In genomic region chr2:27418577-27419070, GRCm38 (mm10) we compare ENCODE assay signal across 10 mouse cellular contexts. TPM values are rescaled to one million over a fixed set of nuclear protein-coding genes. Genes with fewer than 3 reads are reported as not detected.
DNase-seq lines count a peak whose midpoint lies in the region; ATAC-seq and TF ChIP-seq lines count a peak whose summit lies in the region.
"Had no signal": no experiment of that assay in that cellular context is flagged by ENCODE, and none has a peak within 500 bp of the region (broad histone marks: within the 10 kb centered on the region; RNA-seq: fewer than 3 reads in every experiment).

No protein-coding gene starts in this region.

- peaks cover 94% of the 10 kb centered on the region for H3K4me1 ChIP-seq in hindbrain, embryonic 10.5 days (replicated peaks)
- H3K4me1 ChIP-seq in hindbrain, postnatal 0 days (ENCODE audit: insufficient read depth, low read length): peaks cover 37% of the 10 kb centered on the region
- H3K4me1 ChIP-seq in kidney, postnatal 0 days (replicated peaks; ENCODE audit: insufficient read depth, low read length): peaks cover 43% of the 10 kb centered on the region
- H3K4me1 ChIP-seq in cerebellum, adult 2 months (ENCODE audit: control insufficient read depth, insufficient read depth, low read length): peaks cover 14% of the 10 kb centered on the region

- H3K27ac ChIP-seq in hindbrain, embryonic 10.5 days: peak overlapping the region; percentile 6; the same call in 1 of the 2 replicates
- H3K27ac ChIP-seq in hindbrain, postnatal 0 days: no peak overlapping the region
- H3K27ac ChIP-seq in kidney, postnatal 0 days: peak overlapping the region; percentile 70
- no peak overlapping the region for H3K27ac ChIP-seq in cerebellum, adult 2 months (ENCODE audit: insufficient read depth, low read length)
- H3K27ac ChIP-seq: hindbrain, embryonic 15.5 days had no signal

- no peak for TF ChIP-seq POLR2A in cerebellum, adult 2 months (IDR thresholded peaks at IDR 0.05; ENCODE audit: borderline replicate concordance, insufficient read depth, low read length)

- H3K27me3 ChIP-seq in hindbrain, embryonic 10.5 days (ENCODE audit: insufficient read depth, poor library complexity, severe bottlenecking): no peaks in the 10 kb centered on the region
- H3K27me3 ChIP-seq in hindbrain, postnatal 0 days (ENCODE audit: insufficient read depth, low read length): no peaks in the 10 kb centered on the region
- H3K27me3 ChIP-seq in kidney, postnatal 0 days (ENCODE audit: insufficient read depth, low read length): no peaks in the 10 kb centered on the region
- no peaks in the 10 kb centered on the region for H3K27me3 ChIP-seq in cerebellum, adult 2 months (ENCODE audit: control insufficient read depth, insufficient read depth, low read length)
- H3K27me3 ChIP-seq: hindbrain, embryonic 15.5 days had no signal

- no peaks in the 10 kb centered on the region for H3K9me3 ChIP-seq in hindbrain, embryonic 10.5 days
- H3K9me3 ChIP-seq in hindbrain, postnatal 0 days (ENCODE audit: low read length): no peaks in the 10 kb centered on the region
- no peaks in the 10 kb centered on the region for H3K9me3 ChIP-seq in kidney, postnatal 0 days (replicated peaks; ENCODE audit: low read length)
- H3K9me3 ChIP-seq: hindbrain, embryonic 15.5 days had no signal

- no peak for TF ChIP-seq CTCF in hindbrain, postnatal 0 days (IDR thresholded peaks at IDR 0.05; ENCODE audit: low read depth)
- TF ChIP-seq CTCF in kidney, postnatal 0 days (IDR thresholded peaks at IDR 0.05; ENCODE audit: low read depth): no peak
- TF ChIP-seq CTCF in cerebellum, adult 2 months (IDR thresholded peaks at IDR 0.05; ENCODE audit: borderline replicate concordance, insufficient read depth, low read depth, low read length): no peak

- H3K4me2 ChIP-seq in hindbrain, postnatal 0 days (ENCODE audit: low read depth, low read length): no peak overlapping the region
- H3K4me2 ChIP-seq in kidney, postnatal 0 days (ENCODE audit: low read length): no peak overlapping the region
- H3K4me2 ChIP-seq: hindbrain, embryonic 15.5 days had no signal

- peaks cover 26% of the 10 kb centered on the region for H3K36me3 ChIP-seq in hindbrain, embryonic 10.5 days
- no peaks in the 10 kb centered on the region for H3K36me3 ChIP-seq in hindbrain, postnatal 0 days (ENCODE audit: insufficient read depth, low read length)
- no peaks in the 10 kb centered on the region for H3K36me3 ChIP-seq in kidney, postnatal 0 days (ENCODE audit: insufficient read depth, low read length)
- H3K36me3 ChIP-seq: hindbrain, embryonic 15.5 days had no signal

- DNase-seq in hindbrain, embryonic 10.5 days (ENCODE audit: low spot score): no peak
- no peak for DNase-seq in hindbrain, postnatal 0 days (ENCODE audit: low spot score)
- DNase-seq in heart, adult 18-20 months: peak; percentile 45 to 57
- peak; percentile 70 for DNase-seq in kidney, postnatal 0 days (ENCODE audit: low spot score)
- peak; percentile 79 for DNase-seq in lung, postnatal 25 days (ENCODE audit: low spot score)
- no peak for DNase-seq in cerebellum, adult 2 months
- no peak for DNase-seq in cerebellum, adult 9-10 months
- DNase-seq in adrenal gland, adult 8-10 months: no peak

- 55% methylated on average over 6 of the region's 6 CpGs for WGBS in hindbrain, embryonic 10.5 days
- WGBS in hindbrain, postnatal 0 days: 50% methylated on average over 6 of the region's 6 CpGs
- WGBS in kidney, postnatal 0 days: 18% methylated on average over 6 of the region's 6 CpGs
- WGBS in cerebellum, adult 2 months: 81% methylated on average over 6 of the region's 6 CpGs

- no peak overlapping the region for H3K4me3 ChIP-seq in hindbrain, embryonic 10.5 days
- H3K4me3 ChIP-seq in hindbrain, postnatal 0 days (ENCODE audit: low read length): no peak overlapping the region
- H3K4me3 ChIP-seq in kidney, postnatal 0 days (replicated peaks; ENCODE audit: low read depth, low read length): no peak overlapping the region
- H3K4me3 ChIP-seq in cerebellum, adult 2 months (replicated peaks; ENCODE audit: insufficient read depth, low read depth, low read length): no peak overlapping the region
- H3K4me3 ChIP-seq: hindbrain, embryonic 15.5 days had no signal

- H3K9ac ChIP-seq in hindbrain, postnatal 0 days (replicated peaks; ENCODE audit: low read length): no peak overlapping the region
- no peak overlapping the region for H3K9ac ChIP-seq in kidney, postnatal 0 days (ENCODE audit: low read depth, low read length)
- H3K9ac ChIP-seq: hindbrain, embryonic 15.5 days had no signal

- no peak for ATAC-seq in hindbrain, postnatal 0 days
- peak; percentile 29; the same call in 1 of the 2 replicates for ATAC-seq in kidney, postnatal 0 days (replicated peaks; ENCODE audit: low FRiP score, low read depth)
- ATAC-seq: midbrain, embryonic 16.5 days had no signal

RNA-seq across cellular contexts. Expression of gene Vav2, which starts 8.2 kb away (rescaled TPM):
- 13.6 and 16.9 TPM in 2 replicates for polyA plus RNA-seq in hindbrain, embryonic 10.5 days (2016; fragmentation: Nextera tagmentation; extraction: Ambion mirVana)
- 38.4 and 44.9 TPM in 2 replicates for total RNA-seq in hindbrain, postnatal 0 days (2014; rRNA removed)
- 8.2 TPM in 2 replicates for polyA plus RNA-seq in hindbrain, postnatal 0 days (2015; fragmentation: Nextera tagmentation; extraction: Ambion mirVana)
- 10 to 100 TPM; 10.2 to 13.1 TPM for total RNA-seq in heart, adult 18-20 months (2021)
- 4.7 and 5.6 TPM in 2 replicates for polyA plus RNA-seq in kidney, postnatal 0 days (2015; fragmentation: Nextera tagmentation; extraction: Ambion mirVana)
- 14.7 and 16.1 TPM in 2 replicates for polyA plus RNA-seq in cerebellum, adult 2 months (2012; rRNA removed)
- 10 to 100 TPM; 23.4 to 55.4 (median 39.0) TPM for total RNA-seq in adrenal gland, adult 8-10 months (2022)

RNA-seq across cellular contexts. Expression of gene Brd3os, which starts 23.5 kb away (rescaled TPM):
- polyA plus RNA-seq in hindbrain, embryonic 10.5 days (2016; fragmentation: Nextera tagmentation; extraction: Ambion mirVana): 9.9 and 16.5 TPM in 2 replicates
- 29.9 and 30.9 TPM in 2 replicates for total RNA-seq in hindbrain, postnatal 0 days (2014; rRNA removed)
- 34.1 and 39.7 TPM in 2 replicates for polyA plus RNA-seq in hindbrain, postnatal 0 days (2015; fragmentation: Nextera tagmentation; extraction: Ambion mirVana)
- total RNA-seq in heart, adult 18-20 months (2021): 1 to 10 TPM; 1.4 to 1.8 TPM
- polyA plus RNA-seq in kidney, postnatal 0 days (2015; fragmentation: Nextera tagmentation; extraction: Ambion mirVana): 10.2 TPM in 2 replicates
- polyA plus RNA-seq in cerebellum, adult 2 months (2012; rRNA removed): 36.0 and 38.0 TPM in 2 replicates
- total RNA-seq in adrenal gland, adult 8-10 months (2022): 10 to 100 TPM in 3 of 4 experiments, 1 to 10 TPM in 1; 9.3 to 21.5 (median 15.3) TPM

Comparison
In these comparisons a context has a peak if more than half of its experiments do, and no peak if none do; other contexts are left out.
1. H3K27ac ChIP-seq: peak in hindbrain, embryonic 10.5 days (single experiment) and kidney, postnatal 0 days (single experiment); none in hindbrain, postnatal 0 days (single experiment) and cerebellum, adult 2 months (single experiment).
2. DNase-seq: peak in heart, adult 18-20 months (2 of 2), kidney, postnatal 0 days (single experiment) and lung, postnatal 25 days (single experiment); none in hindbrain, embryonic 10.5 days (single experiment), hindbrain, postnatal 0 days (single experiment), cerebellum, adult 2 months (0 of 2), cerebellum, adult 9-10 months (single experiment) and adrenal gland, adult 8-10 months (single experiment).